Comparison of ENCODE assay signal across 24 mouse cellular contexts in the genomic region with DNA sequence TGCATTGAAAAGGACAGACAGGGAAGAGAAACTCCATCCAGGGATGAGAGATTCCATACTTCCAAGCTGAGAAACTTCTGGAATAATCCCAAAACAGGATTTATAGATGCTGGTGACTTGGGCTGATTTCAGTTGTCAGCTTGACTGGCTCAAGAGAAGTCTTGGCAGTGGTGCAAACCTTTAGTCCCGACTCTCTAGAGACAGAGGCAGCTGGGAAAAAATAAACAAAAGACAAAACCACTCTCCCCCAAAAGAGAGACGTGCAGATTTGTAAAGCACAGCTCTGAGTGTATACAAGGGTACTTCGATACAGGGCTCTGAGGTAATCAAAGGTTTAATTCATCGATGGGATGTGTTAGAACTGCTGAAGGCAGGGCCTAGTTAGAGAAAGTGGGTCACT. TPM values are rescaled to one million over a fixed set of nuclear protein-coding genes. Genes with fewer than 3 reads are reported as not detected.
DNase-seq lines count a peak whose midpoint lies in the region; ATAC-seq and TF ChIP-seq lines count a peak whose summit lies in the region.
"Had no signal": no experiment of that assay in that cellular context is flagged by ENCODE, and none has a peak within 500 bp of the region (broad histone marks: within the 10 kb centered on the region; RNA-seq: fewer than 3 reads in every experiment).

No protein-coding gene starts in this region.

- H3K27me3 ChIP-seq in kidney, embryonic 16.5 days (ENCODE audit: insufficient read depth, low read length): no peaks in the 10 kb centered on the region
- no peaks in the 10 kb centered on the region for H3K27me3 ChIP-seq in lung, postnatal 0 days (replicated peaks; ENCODE audit: insufficient read depth, low read length)
- no peaks in the 10 kb centered on the region for H3K27me3 ChIP-seq in intestine, embryonic 16.5 days (replicated peaks; ENCODE audit: control insufficient read depth, insufficient read depth, low read length)
- H3K27me3 ChIP-seq: embryonic facial prominence, embryonic 15.5 days; forebrain, embryonic 13.5 days; limb, embryonic 13.5 days; midbrain, embryonic 13.5 days; neural tube, embryonic 13.5 days had no signal

- H3K4me1 ChIP-seq in kidney, embryonic 16.5 days (ENCODE audit: insufficient read depth, low read length): 0 out of 2 replicates have a peak, but pooled peaks cover 6% of the 10 kb centered on the region
- H3K4me1 ChIP-seq in lung, postnatal 0 days (ENCODE audit: insufficient read depth, low read depth, low read length): 0 out of 2 replicates have a peak, but pooled peaks cover 3% of the 10 kb centered on the region
- peaks cover 8% of the 10 kb centered on the region; the same call in 1 of the 2 replicates for H3K4me1 ChIP-seq in intestine, embryonic 16.5 days (ENCODE audit: control insufficient read depth, insufficient read depth, low read length)
- H3K4me1 ChIP-seq: forebrain, embryonic 13.5 days; midbrain, embryonic 13.5 days; neural tube, embryonic 13.5 days had no signal

- no peak for ATAC-seq in kidney, embryonic 16.5 days (ENCODE audit: low FRiP score, low TSS enrichment)
- peak; percentile 23; the same call in 1 of the 2 replicates for ATAC-seq in lung, postnatal 0 days
- ATAC-seq in intestine, embryonic 16.5 days: peak; percentile 67; the same call in 1 of the 2 replicates
- ATAC-seq: forebrain, embryonic 13.5 days; midbrain, embryonic 13.5 days had no signal

- no peaks in the 10 kb centered on the region for H3K36me3 ChIP-seq in kidney, embryonic 16.5 days (ENCODE audit: insufficient read depth, low read length)
- H3K36me3 ChIP-seq in lung, postnatal 0 days (ENCODE audit: insufficient read depth, low read length): no peaks in the 10 kb centered on the region
- H3K36me3 ChIP-seq in intestine, embryonic 16.5 days (ENCODE audit: control insufficient read depth, insufficient read depth, low read length): no peaks in the 10 kb centered on the region
- H3K36me3 ChIP-seq: embryonic facial prominence, embryonic 15.5 days; limb, embryonic 13.5 days; midbrain, embryonic 13.5 days; neural tube, embryonic 13.5 days had no signal

- 53% methylated on average over 4 of the region's 4 CpGs for WGBS in kidney, embryonic 16.5 days
- 26% methylated on average over 4 of the region's 4 CpGs for WGBS in lung, postnatal 0 days
- WGBS in intestine, embryonic 16.5 days: 40% methylated on average over 4 of the region's 4 CpGs

- no peak for TF ChIP-seq CTCF in lung, postnatal 0 days (IDR thresholded peaks at IDR 0.05)

- no peak overlapping the region for H3K4me3 ChIP-seq in kidney, embryonic 16.5 days (ENCODE audit: low read length)
- H3K4me3 ChIP-seq in lung, postnatal 0 days (ENCODE audit: low read depth, low read length): no peak overlapping the region
- H3K4me3 ChIP-seq in intestine, embryonic 16.5 days (ENCODE audit: low read length): no peak overlapping the region
- H3K4me3 ChIP-seq: embryonic facial prominence, embryonic 15.5 days; forebrain, embryonic 13.5 days; limb, embryonic 13.5 days; midbrain, embryonic 13.5 days; neural tube, embryonic 13.5 days had no signal

- H3K9ac ChIP-seq in kidney, embryonic 16.5 days (replicated peaks; ENCODE audit: low read length): no peak overlapping the region
- no peak overlapping the region for H3K9ac ChIP-seq in lung, postnatal 0 days (replicated peaks; ENCODE audit: low read depth)
- H3K9ac ChIP-seq in intestine, embryonic 16.5 days (ENCODE audit: low read depth, low read length): no peak overlapping the region
- H3K9ac ChIP-seq: embryonic facial prominence, embryonic 15.5 days; forebrain, embryonic 13.5 days; limb, embryonic 13.5 days; midbrain, embryonic 13.5 days; neural tube, embryonic 13.5 days had no signal

- peak overlapping the region; percentile 54; the same call in 1 of the 2 replicates for H3K27ac ChIP-seq in kidney, embryonic 16.5 days (ENCODE audit: low read length)
- H3K27ac ChIP-seq in lung, postnatal 0 days (ENCODE audit: low read length): peak overlapping the region; percentile 61
- peak overlapping the region; percentile 60 for H3K27ac ChIP-seq in intestine, embryonic 16.5 days (ENCODE audit: low read length)
- H3K27ac ChIP-seq: embryonic facial prominence, embryonic 15.5 days; forebrain, embryonic 13.5 days; limb, embryonic 13.5 days; macrophage; midbrain, embryonic 13.5 days; neural tube, embryonic 13.5 days had no signal

- no peak for DNase-seq in kidney, postnatal 14 days
- DNase-seq in lung, postnatal 0 days (ENCODE audit: low spot score): peak; percentile 87
- no peak for DNase-seq in lung, postnatal 14 days
- DNase-seq in heart, postnatal 10 days: no peak
- DNase-seq: adrenal gland, adult 2 months; adrenal gland, postnatal 36 days; B cell, adult 2 months; cerebellum, adult 18-20 months; gastrocnemius, postnatal 10 days; kidney, adult 2 months; kidney, postnatal 36 days; thymus, adult 18-20 months; thymus, postnatal 36 days had no signal

- H3K9me3 ChIP-seq in kidney, embryonic 16.5 days (ENCODE audit: low read length): no peaks in the 10 kb centered on the region
- H3K9me3 ChIP-seq in lung, postnatal 0 days (ENCODE audit: low read length): no peaks in the 10 kb centered on the region
- H3K9me3 ChIP-seq in intestine, embryonic 16.5 days (ENCODE audit: control insufficient read depth, low read length): no peaks in the 10 kb centered on the region
- H3K9me3 ChIP-seq: embryonic facial prominence, embryonic 15.5 days; forebrain, embryonic 13.5 days; midbrain, embryonic 13.5 days; neural tube, embryonic 13.5 days had no signal

- H3K4me2 ChIP-seq in kidney, embryonic 16.5 days (replicated peaks; ENCODE audit: low read depth, low read length): no peak overlapping the region
- H3K4me2 ChIP-seq in lung, postnatal 0 days (replicated peaks; ENCODE audit: low read depth, low read length): no peak overlapping the region
- H3K4me2 ChIP-seq in intestine, embryonic 16.5 days (ENCODE audit: low read depth, low read length): no peak overlapping the region
- H3K4me2 ChIP-seq: embryonic facial prominence, embryonic 15.5 days; forebrain, embryonic 13.5 days; limb, embryonic 13.5 days; liver, embryonic 11.5 days; midbrain, embryonic 13.5 days; neural tube, embryonic 13.5 days had no signal

- intact Hi-C loops in heart, postnatal 10 days (cut with DNase I): no loop called here

- TF ChIP-seq EP300 in lung, postnatal 0 days (IDR thresholded peaks at IDR 0.05): no peak

RNA-seq across cellular contexts. Expression of a gene that starts 11.5 kb away (rescaled TPM):
- polyA plus RNA-seq in kidney, embryonic 16.5 days (2015; fragmentation: Nextera tagmentation; extraction: Ambion mirVana): 0.25 and 0.33 TPM in 2 replicates
- 0.24 and 0.32 TPM in 2 replicates for polyA plus RNA-seq in lung, postnatal 0 days (2015; fragmentation: Nextera tagmentation; extraction: Ambion mirVana)
- polyA plus RNA-seq in intestine, embryonic 16.5 days (2015; fragmentation: Nextera tagmentation; extraction: Ambion mirVana): 0.88 and 1.1 TPM in 2 replicates
- total RNA-seq in heart, postnatal 10 days (2021): under 1 TPM; 0.19 to 0.27 TPM
- total RNA-seq: common myeloid progenitor, adult 5-6 weeks; megakaryocyte-erythroid progenitor cell, adult 5-6 weeks had no signal
- polyA plus RNA-seq: macrophage had no signal

RNA-seq across cellular contexts. Expression of a gene that starts 19.8 kb away (rescaled TPM):
- polyA plus RNA-seq in kidney, embryonic 16.5 days (2015; fragmentation: Nextera tagmentation; extraction: Ambion mirVana): 164 and 181 TPM in 2 replicates
- 2,152 and 2,309 TPM in 2 replicates for polyA plus RNA-seq in lung, postnatal 0 days (2015; fragmentation: Nextera tagmentation; extraction: Ambion mirVana)
- polyA plus RNA-seq in intestine, embryonic 16.5 days (2015; fragmentation: Nextera tagmentation; extraction: Ambion mirVana): 229 and 237 TPM in 2 replicates
- total RNA-seq in heart, postnatal 10 days (2021): 100 to 1,000 TPM; 112 to 142 TPM
- total RNA-seq: common myeloid progenitor, adult 5-6 weeks; megakaryocyte-erythroid progenitor cell, adult 5-6 weeks had no signal
- polyA plus RNA-seq: macrophage had no signal

RNA-seq across cellular contexts. Expression of a gene that starts 28.8 kb away (rescaled TPM):
- polyA plus RNA-seq in kidney, embryonic 16.5 days (2015; fragmentation: Nextera tagmentation; extraction: Ambion mirVana): 62.5 and 65.0 TPM in 2 replicates
- 36.2 and 39.5 TPM in 2 replicates for polyA plus RNA-seq in lung, postnatal 0 days (2015; fragmentation: Nextera tagmentation; extraction: Ambion mirVana)
- 34.2 and 34.9 TPM in 2 replicates for polyA plus RNA-seq in intestine, embryonic 16.5 days (2015; fragmentation: Nextera tagmentation; extraction: Ambion mirVana)
- total RNA-seq in heart, postnatal 10 days (2021): 10 to 100 TPM; 11.7 to 12.0 TPM

RNA-seq across cellular contexts. Expression of a gene that starts 39.5 kb away (rescaled TPM):
- 47.1 and 53.8 TPM in 2 replicates for polyA plus RNA-seq in kidney, embryonic 16.5 days (2015; fragmentation: Nextera tagmentation; extraction: Ambion mirVana)
- 16.8 and 17.1 TPM in 2 replicates for polyA plus RNA-seq in lung, postnatal 0 days (2015; fragmentation: Nextera tagmentation; extraction: Ambion mirVana)
- polyA plus RNA-seq in intestine, embryonic 16.5 days (2015; fragmentation: Nextera tagmentation; extraction: Ambion mirVana): 18.9 and 19.2 TPM in 2 replicates
- 10 to 100 TPM; 10.2 to 10.3 TPM for total RNA-seq in heart, postnatal 10 days (2021)
